Mouse (Mus musculus): ENCODE data around the gene Adamts3. TPM values are rescaled to one million over a fixed set of nuclear protein-coding genes. Genes with fewer than 3 reads are reported as not detected.

The Adamts3 gene
- polyA plus RNA-seq, 2 experiments from 2014 or later: 0.24 to 1.5 TPM

- ATAC-seq: no peak
Observed at GRCm38 (mm10) chr5:89814552-89814951, 68.6 kb downstream of the Adamts3 start.

- no peak for ATAC-seq
Observed at GRCm38 (mm10) chr5:89800181-89800816, 82.8 kb downstream of the Adamts3 start.

- ATAC-seq: no peak
Observed at GRCm38 (mm10) chr5:89793706-89794105, 89.4 kb downstream of the Adamts3 start.

GRCm38 (mm10) chr5:89784635-89785034, 98.5 kb downstream of the Adamts3 start:
- ATAC-seq: no peak

- no peak for ATAC-seq
Observed at GRCm38 (mm10) chr5:89779823-89780222, 103.3 kb downstream of the Adamts3 start.

DNA sequence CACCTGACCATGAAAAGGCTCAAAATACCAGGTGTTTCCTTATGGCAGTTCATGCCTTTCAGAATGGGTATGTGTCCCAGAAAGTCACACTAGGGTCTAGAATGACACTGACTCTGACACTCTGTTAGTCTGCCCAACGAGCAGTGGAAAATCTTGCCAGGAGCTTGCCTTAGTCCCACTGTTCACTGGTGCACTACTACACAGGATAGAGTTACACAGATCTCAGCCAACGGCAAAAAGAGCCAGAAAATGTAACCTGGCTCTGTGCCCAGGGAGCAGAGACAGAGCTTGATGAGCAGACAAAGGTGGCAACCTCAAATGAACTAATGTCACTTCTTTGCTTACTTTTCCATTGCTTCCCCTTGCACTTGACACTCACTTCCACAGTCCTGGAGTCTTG, 104.5 kb downstream of the Adamts3 start:
- ATAC-seq: no peak

GRCm38 (mm10) chr5:89777411-89777810, 105.7 kb downstream of the Adamts3 start:
- ATAC-seq: no peak

DNA sequence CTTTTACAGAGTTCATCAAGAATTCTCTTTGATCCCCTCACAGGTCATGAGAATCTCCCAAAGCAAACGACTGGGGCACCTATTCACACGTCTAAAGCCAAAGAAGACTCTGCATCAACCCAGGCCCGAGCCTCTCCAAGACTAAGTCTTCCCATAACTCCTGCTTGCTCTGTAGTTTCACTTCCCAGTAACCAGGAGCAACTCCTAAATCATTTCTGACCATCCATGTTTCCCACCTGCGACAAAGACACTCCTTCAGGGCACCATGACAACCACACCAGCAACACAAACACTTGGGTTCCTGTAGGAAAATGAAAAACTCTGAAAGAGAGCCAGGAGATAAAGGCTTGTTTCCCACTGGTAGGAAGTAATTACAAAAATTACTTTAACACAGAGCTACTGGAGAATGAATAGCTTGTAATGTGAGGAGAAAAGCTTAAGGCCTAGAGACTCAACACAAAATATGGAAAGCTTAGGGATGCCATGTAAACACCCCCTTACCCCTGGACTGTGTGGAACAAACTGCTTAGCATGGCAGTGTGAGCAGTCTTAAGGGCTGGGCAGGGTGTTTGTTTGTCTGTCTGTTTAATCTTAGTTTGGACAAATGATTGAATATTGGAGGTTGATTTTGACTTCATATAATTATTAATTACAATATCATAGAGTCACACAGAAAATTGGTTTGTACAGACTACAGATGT, 112.3 kb downstream of the Adamts3 start:
- ATAC-seq: no peak

GRCm38 (mm10) chr5:89763189-89764187, 119.6 kb downstream of the Adamts3 start:
- ATAC-seq: no peak

GRCm38 (mm10) chr5:89760368-89760767, 122.8 kb downstream of the Adamts3 start:
- ATAC-seq: no peak

GRCm38 (mm10) chr5:89751836-89752235, 131.3 kb downstream of the Adamts3 start:
- no peak for ATAC-seq

DNA sequence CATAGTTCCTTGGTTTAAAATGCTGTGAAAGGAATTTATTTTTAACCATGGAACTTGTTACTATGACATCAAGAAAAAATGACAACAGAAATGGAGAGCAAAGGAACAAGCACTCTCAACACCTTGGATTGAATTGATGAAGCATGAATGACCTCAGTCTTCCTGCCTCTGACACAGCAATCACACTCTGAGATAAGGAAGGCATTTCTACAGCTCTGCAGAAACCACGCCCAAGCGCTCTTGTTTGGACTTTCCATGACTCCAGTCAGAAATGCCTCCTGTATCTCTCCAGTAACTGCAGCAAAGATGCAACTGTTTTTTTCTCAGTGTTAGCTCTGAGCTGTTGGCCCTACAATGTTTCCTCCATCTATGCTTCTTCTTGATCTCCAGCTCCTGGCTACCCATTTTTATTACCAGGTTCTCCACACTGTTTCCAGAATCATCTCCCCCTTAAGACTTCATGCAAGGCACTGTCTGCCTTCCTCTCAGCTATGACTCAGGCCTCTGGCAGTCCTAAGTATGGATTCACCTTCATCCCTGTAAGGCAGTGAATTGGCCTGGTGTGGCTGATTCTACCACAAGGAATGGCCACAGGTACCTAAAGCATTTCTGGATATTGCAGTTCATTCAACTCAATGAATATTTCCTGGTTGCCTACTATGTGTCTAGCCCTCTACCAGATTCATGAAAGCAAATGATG, 134.8 kb downstream of the Adamts3 start:
- no peak for ATAC-seq

DNA sequence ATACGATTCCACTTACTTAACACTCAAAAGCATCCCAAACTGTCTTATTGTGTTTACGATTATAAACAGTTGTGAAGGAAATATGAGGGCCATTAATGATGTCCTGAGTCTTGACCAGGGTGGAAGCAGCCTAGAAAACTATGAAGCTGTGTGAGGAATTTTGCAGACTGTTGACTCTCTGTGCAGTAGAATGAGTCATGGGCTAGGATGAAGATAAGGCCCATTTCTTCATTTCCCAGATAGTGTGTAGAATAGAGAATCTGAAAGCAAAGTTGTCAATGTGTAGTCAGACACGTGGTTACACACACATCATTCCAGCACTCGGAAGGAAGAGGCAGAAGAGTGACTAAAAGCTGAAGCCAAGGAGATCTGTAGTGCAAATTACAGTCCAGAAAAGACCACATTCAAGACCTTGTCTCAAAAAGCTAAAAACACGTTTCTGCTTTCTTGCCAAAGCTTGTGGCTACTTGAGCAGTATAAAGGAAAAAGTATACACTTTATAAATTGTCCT, 135.9 kb downstream of the Adamts3 start:
- no peak for ATAC-seq

DNA sequence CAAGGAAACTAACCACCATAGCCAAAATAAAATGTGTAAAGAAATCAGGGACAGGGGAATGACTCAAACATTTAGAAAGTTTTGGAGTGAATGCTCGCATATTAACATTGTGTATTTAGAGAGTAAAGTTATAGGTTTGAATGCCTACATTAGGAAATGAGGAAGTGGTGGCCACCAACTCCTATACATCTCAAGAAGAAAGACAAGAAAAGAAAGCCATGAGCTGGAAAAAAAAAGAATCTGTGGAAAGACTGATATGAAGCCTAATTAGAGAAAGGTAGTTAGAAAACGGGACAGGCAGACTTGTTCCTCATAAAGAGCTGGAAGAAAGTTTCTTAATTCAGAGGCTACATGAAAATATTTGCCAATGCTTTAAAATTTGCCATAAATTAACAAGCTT, 138.0 kb downstream of the Adamts3 start:
- ATAC-seq: no peak

DNA sequence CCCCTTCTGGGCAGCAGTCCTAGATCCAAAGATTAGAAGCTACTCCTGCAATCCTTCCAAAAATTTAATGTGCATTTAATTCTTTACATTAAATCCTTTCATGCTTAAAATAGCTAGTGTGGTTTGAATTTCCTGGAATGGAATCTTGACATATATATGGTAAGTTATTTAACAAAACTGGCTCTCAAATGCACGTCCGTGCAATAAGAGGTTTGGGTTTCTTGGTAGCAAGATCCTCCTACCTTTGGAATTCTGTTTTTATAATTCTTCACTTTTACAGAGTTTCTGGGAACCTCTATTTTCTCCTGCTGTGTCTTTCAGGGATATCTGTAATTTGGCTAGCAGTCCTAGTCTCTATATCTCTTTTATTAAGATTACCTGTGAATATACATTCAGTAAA, 148.4 kb downstream of the Adamts3 start:
- no peak for ATAC-seq

GRCm38 (mm10) chr5:89730411-89730810, 152.7 kb downstream of the Adamts3 start:
- no peak for ATAC-seq

- ATAC-seq: no peak
Observed at GRCm38 (mm10) chr5:89728117-89728516, 155.0 kb downstream of the Adamts3 start.

DNA sequence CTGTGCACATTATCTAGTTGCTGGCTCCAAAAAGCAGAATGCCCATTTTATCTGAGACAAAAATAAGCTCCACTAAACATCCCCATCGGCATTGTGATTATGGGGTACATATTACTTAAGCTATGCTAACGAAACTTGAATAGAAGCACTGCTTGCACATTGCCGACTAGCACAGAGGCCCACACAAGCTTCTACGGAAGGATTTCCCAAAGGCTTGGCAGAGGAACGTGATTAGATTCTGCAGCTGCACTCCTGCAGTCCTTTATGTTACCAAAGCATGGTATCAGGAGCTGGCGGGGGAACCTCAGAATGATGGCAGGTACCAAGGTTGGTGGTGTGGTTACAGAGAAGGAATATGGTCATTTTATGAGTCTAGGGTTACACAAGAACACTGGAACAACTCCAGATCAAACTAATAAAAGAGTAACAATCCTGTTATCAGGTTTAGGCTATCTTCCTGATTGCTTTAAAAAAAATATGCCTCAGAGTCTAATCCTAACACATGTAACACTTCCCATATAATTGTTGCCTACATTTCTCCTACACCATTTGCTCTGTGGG, 155.6 kb downstream of the Adamts3 start:
- no peak for ATAC-seq

DNA sequence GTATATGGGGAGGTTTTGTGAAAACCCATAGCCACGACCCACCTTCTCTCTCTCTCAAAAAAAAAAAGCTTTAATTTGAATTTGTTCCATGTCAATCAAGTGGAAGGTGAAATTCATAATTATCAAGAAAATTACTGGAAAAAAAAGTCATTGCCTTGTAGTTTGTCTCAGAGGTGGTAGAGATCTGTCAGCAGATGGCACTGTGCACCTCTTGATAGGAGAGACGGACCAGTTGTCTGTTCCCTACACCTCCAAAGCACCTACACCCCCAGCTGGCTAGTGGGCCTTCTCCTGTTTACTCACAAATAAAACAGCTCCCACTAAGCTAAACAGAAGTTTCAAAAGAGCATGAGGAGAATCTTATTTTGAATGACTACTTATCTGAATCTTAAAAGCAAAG, 168.6 kb downstream of the Adamts3 start:
- ATAC-seq: no peak

DNA sequence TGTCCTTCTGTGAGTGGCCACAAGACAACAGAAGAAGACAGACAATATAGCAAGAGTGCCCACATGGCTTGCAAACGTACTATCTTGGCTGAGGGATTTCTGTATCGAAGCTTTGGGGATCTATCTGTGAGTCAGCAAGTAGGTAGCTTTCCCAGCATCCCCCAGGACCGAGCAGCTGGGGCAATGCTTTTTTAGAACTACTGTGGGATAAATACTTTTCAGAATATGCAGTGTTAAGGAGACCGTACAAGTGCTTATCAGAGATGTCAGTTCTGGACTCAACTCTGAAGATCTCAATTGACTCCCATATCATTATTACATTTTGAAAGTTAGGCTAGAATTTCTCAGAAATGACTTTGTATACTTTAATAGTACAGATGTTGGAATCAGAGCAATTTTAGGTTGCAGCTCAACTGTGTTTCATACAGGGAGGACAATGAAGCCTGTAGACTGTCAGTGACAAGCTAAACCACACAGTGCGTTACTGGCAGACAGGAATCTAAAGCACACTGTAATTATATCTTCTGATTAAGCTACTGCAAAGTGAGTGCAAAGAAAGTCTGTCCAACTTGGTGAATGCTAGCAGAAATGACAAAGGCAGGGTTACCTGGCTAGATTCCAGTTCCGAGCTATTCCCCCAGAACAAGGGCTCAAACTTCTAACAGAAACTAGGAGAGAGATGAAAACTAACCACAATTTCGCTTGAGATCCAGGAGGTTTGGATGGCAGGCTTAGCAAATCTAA, 171.8 kb downstream of the Adamts3 start:
- ATAC-seq: no peak

GRCm38 (mm10) chr5:89709459-89709858, 173.7 kb downstream of the Adamts3 start:
- no peak for ATAC-seq

Data from activated CD4-positive, CD25-positive, alpha-beta regulatory T cell, adult 4 months (primary cell).